ENCODE assay signal across 10 mouse cellular contexts in the genomic region with DNA sequence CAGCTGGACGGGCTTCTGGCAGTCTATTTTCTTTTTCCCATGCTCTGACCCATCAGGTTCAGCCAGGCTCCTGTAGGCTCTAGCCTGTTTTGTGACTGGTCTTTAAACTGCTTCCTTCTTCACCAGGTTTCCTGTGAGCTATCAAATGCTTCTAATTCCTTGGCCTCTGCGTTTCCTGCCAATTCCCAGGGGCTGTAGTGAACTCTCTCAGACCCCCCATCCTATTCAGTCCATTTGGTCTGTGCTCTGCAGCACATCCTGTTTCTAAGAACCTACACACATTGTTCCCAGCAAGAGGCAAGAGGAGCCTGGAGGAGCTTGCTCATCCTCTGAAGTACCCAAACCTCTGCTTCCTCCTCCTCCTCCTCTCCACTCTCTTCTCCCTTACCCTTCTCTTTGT.
A peak's percentile ranks its signal among the peaks of the same experiment; 100 is the strongest.
DNase-seq lines count a peak whose midpoint lies in the region; ATAC-seq and TF ChIP-seq lines count a peak whose summit lies in the region.
"Had no signal": no experiment of that assay in that cellular context is flagged by ENCODE, and none has a peak within 500 bp of the region (broad histone marks: within the 10 kb centered on the region; RNA-seq: fewer than 3 reads in every experiment).

No protein-coding gene starts in this region.

- H3K9ac ChIP-seq in midbrain, postnatal 0 days (replicated peaks; ENCODE audit: low read length, poor library complexity, severe bottlenecking) = no peak overlapping the region
- H3K9ac ChIP-seq in heart, embryonic 11.5 days (ENCODE audit: low read depth, low read length) = no peak overlapping the region
- H3K9ac ChIP-seq in kidney, embryonic 16.5 days (replicated peaks; ENCODE audit: low read length) = no peak overlapping the region
- H3K9ac ChIP-seq: liver, embryonic 13.5 days had no signal

- H3K27me3 ChIP-seq in midbrain, embryonic 10.5 days (ENCODE audit: low read depth, poor library complexity, severe bottlenecking) = no peaks in the 10 kb centered on the region
- no peaks in the 10 kb centered on the region for H3K27me3 ChIP-seq in midbrain, postnatal 0 days (ENCODE audit: insufficient read depth, low read length)
- no peaks in the 10 kb centered on the region for H3K27me3 ChIP-seq in heart, embryonic 11.5 days (ENCODE audit: control insufficient read depth, insufficient read depth, low read length)
- no peaks in the 10 kb centered on the region for H3K27me3 ChIP-seq in kidney, embryonic 16.5 days (ENCODE audit: insufficient read depth, low read length)
- H3K27me3 ChIP-seq: liver, embryonic 13.5 days; Patski had no signal

- H3K27ac ChIP-seq in midbrain, embryonic 10.5 days (replicated peaks) = no peak overlapping the region
- H3K27ac ChIP-seq in midbrain, postnatal 0 days (ENCODE audit: low read depth, low read length) = no peak overlapping the region
- H3K27ac ChIP-seq in heart, embryonic 11.5 days (ENCODE audit: low read depth, low read length) = peak overlapping the region; percentile 62; the same call in 1 of the 2 replicates
- H3K27ac ChIP-seq in kidney, embryonic 16.5 days (ENCODE audit: low read length) = peak overlapping the region; percentile 87
- H3K27ac ChIP-seq: liver, embryonic 13.5 days had no signal

- no peak for TF ChIP-seq CTCF in midbrain, postnatal 0 days (IDR thresholded peaks at IDR 0.05)

- peaks cover 6% of the 10 kb centered on the region; the same call in 1 of the 2 replicates for H3K4me1 ChIP-seq in midbrain, embryonic 10.5 days
- H3K4me1 ChIP-seq in midbrain, postnatal 0 days (ENCODE audit: insufficient read depth, low read length) = no peaks in the 10 kb centered on the region
- H3K4me1 ChIP-seq in heart, embryonic 11.5 days (ENCODE audit: control insufficient read depth, insufficient read depth, low read length) = 0 out of 2 replicates have a peak, but pooled peaks cover 4% of the 10 kb centered on the region
- H3K4me1 ChIP-seq in kidney, embryonic 16.5 days (ENCODE audit: insufficient read depth, low read length) = peaks cover 13% of the 10 kb centered on the region
- H3K4me1 ChIP-seq: liver, embryonic 13.5 days had no signal

- 44% methylated on average over 2 of the region's 2 CpGs for WGBS in midbrain, embryonic 10.5 days
- WGBS in midbrain, postnatal 0 days = 44% methylated on average over 2 of the region's 2 CpGs
- WGBS in heart, embryonic 11.5 days (ENCODE audit: insufficient replicate concordance) = 44% methylated on average over 2 of the region's 2 CpGs
- 29% methylated on average over 2 of the region's 2 CpGs for WGBS in kidney, embryonic 16.5 days

- no peak overlapping the region for H3K4me2 ChIP-seq in midbrain, postnatal 0 days (ENCODE audit: low read depth, low read length, poor library complexity, severe bottlenecking)
- H3K4me2 ChIP-seq in heart, embryonic 11.5 days = no peak overlapping the region
- H3K4me2 ChIP-seq in kidney, embryonic 16.5 days (replicated peaks; ENCODE audit: low read depth, low read length) = no peak overlapping the region
- H3K4me2 ChIP-seq: liver, embryonic 13.5 days had no signal

- ATAC-seq in midbrain, postnatal 0 days (ENCODE audit: low FRiP score) = no peak
- ATAC-seq in heart, embryonic 11.5 days (replicated peaks; ENCODE audit: insufficient number of reproducible peaks, low FRiP score, low TSS enrichment) = peak; percentile 69
- peak; percentile 88 for ATAC-seq in kidney, embryonic 16.5 days (ENCODE audit: low FRiP score, low TSS enrichment)
- ATAC-seq: Patski had no signal

- peak; percentile 17 for DNase-seq in midbrain, embryonic 10.5 days (ENCODE audit: low spot score)
- DNase-seq in midbrain, postnatal 0 days (ENCODE audit: low spot score) = no peak
- peak; percentile 54 for DNase-seq in yolk sac, embryonic 10.5 days (ENCODE audit: low spot score)
- DNase-seq in ovary, postnatal 10 days (ENCODE audit: low spot score) = no peak
- no peak for DNase-seq in spleen, postnatal 10 days (ENCODE audit: low spot score in 2 of 2)
- DNase-seq: cerebellum, adult 2 months; liver, embryonic 13.5 days had no signal

- H3K9me3 ChIP-seq in midbrain, embryonic 10.5 days (replicated peaks) = no peaks in the 10 kb centered on the region
- no peaks in the 10 kb centered on the region for H3K9me3 ChIP-seq in midbrain, postnatal 0 days (ENCODE audit: low read length)
- no peaks in the 10 kb centered on the region for H3K9me3 ChIP-seq in heart, embryonic 11.5 days (replicated peaks; ENCODE audit: control insufficient read depth, low read length)
- H3K9me3 ChIP-seq in kidney, embryonic 16.5 days (ENCODE audit: low read length) = no peaks in the 10 kb centered on the region
- H3K9me3 ChIP-seq: liver, embryonic 13.5 days had no signal

- H3K36me3 ChIP-seq in midbrain, embryonic 10.5 days = no peaks in the 10 kb centered on the region
- H3K36me3 ChIP-seq in midbrain, postnatal 0 days (ENCODE audit: insufficient read depth, low read length) = no peaks in the 10 kb centered on the region
- H3K36me3 ChIP-seq in heart, embryonic 11.5 days (ENCODE audit: control insufficient read depth, insufficient read depth, low read length) = no peaks in the 10 kb centered on the region
- H3K36me3 ChIP-seq in kidney, embryonic 16.5 days (ENCODE audit: insufficient read depth, low read length) = no peaks in the 10 kb centered on the region
- H3K36me3 ChIP-seq: liver, embryonic 13.5 days had no signal

- H3K4me3 ChIP-seq in midbrain, embryonic 10.5 days = no peak overlapping the region
- no peak overlapping the region for H3K4me3 ChIP-seq in midbrain, postnatal 0 days (ENCODE audit: low read depth, low read length)
- no peak overlapping the region for H3K4me3 ChIP-seq in heart, embryonic 11.5 days (ENCODE audit: low read depth, low read length)
- no peak overlapping the region for H3K4me3 ChIP-seq in kidney, embryonic 16.5 days (ENCODE audit: low read length)
- H3K4me3 ChIP-seq: liver, embryonic 13.5 days had no signal

Comparison
In these comparisons a context has a peak if more than half of its experiments do, and no peak if none do; other contexts are left out.
1. DNase-seq: peak in midbrain, embryonic 10.5 days (single experiment) and yolk sac, embryonic 10.5 days (single experiment); none in midbrain, postnatal 0 days (single experiment), ovary, postnatal 10 days (single experiment) and spleen, postnatal 10 days (0 of 2).
2. H3K27ac ChIP-seq: peak in heart, embryonic 11.5 days (single experiment) and kidney, embryonic 16.5 days (single experiment); none in midbrain, embryonic 10.5 days (single experiment) and midbrain, postnatal 0 days (single experiment).